Mouse (Mus musculus) G1E-ER4 (cell line): ENCODE measurements around the gene Ric8a. TPM values are rescaled to one million over a fixed set of nuclear protein-coding genes. Genes with fewer than 3 reads are reported as not detected.

Source experiments
- GATA1 ChIP-seq: IDR thresholded peaks from one replicate; pipeline ENCODE4 v1.8.0; 2012; ENCODE audit warnings: low read length, inconsistent platforms
- polyA plus RNA-seq: library from polyadenylated mRNA; stranded (reverse); fragments of >175 nt; gene quantifications from 2 replicates; pipeline ENCODE4 v1.2.3, GENCODE M21; 2012

The Ric8a gene
- polyA plus RNA-seq, 1 experiment: 39.1 TPM

DNA sequence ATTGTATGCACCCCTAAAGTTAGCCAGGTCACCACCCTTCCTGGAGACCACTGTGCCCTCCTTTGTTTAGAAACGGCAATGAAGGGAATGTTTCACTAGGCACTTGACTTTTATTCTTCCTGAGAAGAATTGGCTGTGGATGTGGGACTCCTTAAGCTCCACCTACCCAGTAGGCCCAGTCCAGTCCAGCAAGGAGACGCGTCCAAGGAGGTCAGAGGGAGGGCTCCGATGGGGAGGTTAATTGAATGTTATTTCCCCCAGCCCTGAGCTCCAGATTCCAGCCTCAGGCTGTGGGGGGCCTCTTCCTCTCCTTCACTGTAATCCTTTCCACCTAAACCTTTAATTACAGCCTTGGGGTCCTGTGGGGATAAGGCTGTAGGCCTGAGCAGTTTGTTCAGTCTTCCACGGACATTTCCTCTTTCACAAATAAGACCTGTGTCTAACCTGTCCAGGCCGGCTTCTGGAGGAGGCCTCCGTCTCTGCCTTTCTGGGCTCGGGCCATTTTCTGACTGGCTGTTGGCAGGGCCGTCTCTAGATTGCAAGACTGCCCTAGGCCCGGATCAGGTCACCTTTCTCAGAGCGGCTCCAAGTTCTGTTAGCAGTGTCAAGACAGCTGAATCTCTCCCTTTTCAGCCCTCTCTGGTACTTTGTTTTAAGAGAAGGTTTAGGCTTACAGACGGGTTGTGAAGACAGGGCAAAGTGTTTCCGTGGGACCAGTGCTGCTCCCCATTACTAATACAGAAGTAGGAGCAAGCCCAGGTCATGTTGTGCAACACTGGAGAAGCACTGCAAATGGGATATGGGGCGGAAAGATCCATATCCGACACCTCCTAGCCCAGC, 45.5 kb downstream of the Ric8a start:
- TF ChIP-seq GATA1: no peak

DNA sequence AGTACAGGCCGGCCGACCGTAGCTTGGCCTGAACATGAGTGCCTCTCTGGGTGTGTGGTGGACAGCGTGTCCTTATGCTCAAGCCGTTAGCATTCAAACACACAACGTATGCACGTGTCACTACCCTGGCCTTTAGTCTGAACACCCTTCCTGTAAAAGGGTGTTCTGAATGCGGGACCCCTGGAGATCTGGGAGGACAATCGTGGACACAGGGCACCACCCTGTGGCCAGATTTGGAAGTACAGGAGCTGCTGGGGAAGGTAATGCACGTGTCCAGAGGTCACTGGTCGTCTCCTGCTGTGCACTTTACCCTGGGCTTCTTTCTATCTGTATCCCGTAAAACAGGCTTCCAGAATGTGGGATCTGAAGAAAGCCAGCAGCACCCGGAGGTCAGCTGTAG, 46.5 kb downstream of the Ric8a start:
- TF ChIP-seq GATA1: no peak

DNA sequence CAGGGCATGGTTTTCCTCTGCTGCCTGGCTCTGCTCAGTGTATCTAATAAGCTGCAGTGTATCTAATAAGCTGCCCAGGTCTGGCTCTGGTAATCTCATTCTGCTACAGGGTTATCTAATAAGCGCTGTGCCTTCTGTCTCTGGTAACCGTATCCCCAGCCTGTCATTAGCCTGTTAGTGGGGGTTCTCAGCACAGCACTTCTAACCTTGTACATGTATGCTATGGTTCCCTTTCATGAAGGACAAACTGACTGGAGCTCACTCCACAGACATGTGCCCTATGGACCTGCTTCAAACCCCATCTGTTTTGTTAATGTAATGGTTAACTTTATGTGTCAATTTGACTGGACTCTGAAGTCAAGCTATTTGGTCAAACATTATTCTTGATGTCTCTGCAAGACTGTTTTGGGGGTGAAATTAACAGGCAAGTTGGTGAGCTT, 48.9 kb downstream of the Ric8a start:
- no peak for TF ChIP-seq GATA1

DNA sequence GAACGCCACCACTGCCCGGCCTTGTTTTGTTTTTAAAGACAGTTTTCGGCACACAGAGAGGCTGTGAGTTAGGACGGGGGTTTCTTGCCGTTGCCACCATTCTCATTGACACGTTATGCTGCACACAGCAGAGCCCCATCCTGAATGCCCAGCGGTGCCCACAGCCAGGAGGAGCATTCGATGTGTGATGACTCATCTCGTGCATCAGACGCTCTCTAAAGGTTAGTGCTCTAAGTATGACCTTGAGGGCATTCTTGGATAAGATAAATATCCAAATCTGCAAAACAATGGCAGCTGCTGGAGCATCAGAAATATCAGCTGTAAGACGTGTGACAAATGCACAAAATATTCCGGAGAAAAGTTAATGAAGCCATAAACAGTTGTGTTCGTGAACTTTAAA, 50.4 kb downstream of the Ric8a start:
- TF ChIP-seq GATA1: no peak

DNA sequence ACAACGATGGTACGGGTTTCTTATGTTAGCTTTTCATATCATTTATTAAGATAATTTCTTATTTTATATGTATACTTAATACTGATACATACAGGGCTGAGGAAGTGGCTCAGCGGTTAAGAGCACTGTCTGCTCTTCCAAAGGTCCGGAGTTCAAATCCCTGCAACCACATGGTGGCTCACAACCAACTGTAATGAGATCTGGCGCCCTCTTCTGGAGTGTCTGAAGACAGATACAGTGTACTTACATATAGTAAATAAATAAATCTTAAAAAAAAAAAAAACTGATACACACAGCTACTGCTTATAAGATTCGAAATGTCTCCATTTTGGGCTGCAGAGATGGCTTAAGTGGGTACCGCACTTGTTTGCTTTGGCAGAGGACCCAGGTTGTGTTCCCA, 50.9 kb downstream of the Ric8a start:
- TF ChIP-seq GATA1: no peak

DNA sequence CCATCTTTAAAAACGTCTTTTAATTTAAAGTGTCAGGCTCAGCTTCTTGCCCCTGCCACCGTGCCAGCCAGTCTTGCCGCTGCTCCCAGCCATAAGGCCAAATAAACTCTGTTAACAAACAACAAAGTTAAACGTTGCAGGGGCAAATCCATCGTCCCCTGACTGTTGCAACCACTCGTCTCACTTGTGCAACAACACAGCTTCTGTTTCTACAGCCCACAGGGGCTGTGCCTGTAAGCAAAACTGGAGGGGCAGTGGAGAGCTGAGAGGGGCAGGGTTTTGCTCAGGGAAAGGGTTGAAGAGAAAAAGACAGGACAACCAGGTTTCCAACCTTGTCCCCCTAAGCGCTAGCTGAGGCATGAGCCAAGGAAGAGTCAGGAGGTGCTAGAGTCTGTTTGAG, 51.4 kb downstream of the Ric8a start:
- TF ChIP-seq GATA1: no peak

DNA sequence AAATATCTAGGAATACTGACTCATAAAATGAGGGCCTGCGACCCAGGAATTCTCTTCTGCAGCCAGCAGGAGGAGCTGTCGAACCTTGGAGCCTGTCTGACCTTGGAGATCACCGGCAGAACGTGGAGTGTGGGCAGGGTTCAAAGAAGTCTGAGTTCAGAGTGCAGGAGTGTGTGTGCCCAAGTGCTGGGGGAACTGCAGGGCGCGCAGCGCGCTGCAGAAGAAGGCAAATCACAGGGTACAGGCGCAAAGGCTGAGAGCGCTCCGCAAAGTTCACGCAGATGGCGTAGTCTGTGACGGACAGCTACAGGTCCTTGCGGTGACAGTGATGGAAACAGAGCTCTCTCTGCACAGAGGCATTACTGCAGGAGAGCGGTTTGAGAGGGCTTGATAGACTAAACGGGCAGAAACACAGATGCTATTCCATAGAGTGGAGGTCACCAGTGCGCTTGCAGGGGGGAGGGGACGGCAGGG, 51.9 kb downstream of the Ric8a start:
- no peak for TF ChIP-seq GATA1

DNA sequence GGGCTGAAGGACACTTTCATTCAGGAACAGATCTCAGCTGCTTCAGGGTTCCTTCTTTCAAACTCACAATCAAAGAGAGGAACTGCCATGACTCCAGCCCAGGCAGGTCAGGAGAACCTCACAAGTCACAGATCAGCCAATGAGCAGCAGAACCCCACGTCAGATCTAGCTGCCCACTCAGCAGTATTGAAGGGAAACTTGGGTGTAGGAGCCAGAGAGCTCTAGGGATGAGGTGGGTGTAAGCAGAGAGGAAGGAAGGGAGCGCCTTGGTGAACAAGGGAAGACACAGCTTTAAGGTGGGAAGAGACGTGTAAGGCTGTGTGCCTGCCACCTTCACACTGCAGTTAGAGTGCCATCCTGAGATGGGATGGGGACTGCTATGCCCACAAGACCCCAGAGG, 55.5 kb downstream of the Ric8a start:
- no peak for TF ChIP-seq GATA1

DNA sequence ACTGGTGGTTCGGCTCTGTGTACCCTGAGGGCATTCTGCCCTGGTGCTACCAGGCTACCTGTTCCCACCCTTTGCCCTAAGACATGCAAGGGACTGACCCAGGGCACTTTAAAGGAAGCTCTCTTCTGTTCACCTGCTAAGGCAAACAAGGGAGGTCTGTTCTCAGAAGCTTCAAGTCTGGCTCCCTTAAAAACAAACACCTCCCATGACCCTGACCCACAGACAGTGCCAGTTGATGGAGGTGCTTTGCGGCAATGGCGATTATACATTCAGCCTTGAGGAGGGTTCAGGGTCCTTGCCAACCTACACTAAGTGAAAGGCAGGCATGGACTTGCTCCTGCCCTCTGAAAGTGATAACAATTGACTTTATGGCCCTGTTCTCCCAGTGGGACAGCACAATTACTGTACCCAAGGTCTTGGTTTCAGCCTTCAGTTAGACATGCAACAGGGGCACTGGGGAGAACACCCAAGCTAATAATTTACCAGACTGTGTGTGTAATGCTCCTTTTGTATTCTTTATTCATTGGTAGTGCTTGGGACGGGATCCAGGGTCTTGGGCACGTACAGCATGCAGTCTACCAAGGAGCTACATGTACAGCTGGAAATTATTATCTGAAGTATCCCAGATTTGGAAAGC, 56.2 kb downstream of the Ric8a start:
- no peak for TF ChIP-seq GATA1

Other genes with a start within 250 kb of the Ric8a start
- not detected in 2 replicates for gene Olfr61, start 228.0 kb upstream of the Ric8a start, polyA plus RNA-seq
- gene Olfr53, start 210.5 kb upstream of the Ric8a start, polyA plus RNA-seq: not detected in 2 replicates
- gene Olfr539, start 197.0 kb upstream of the Ric8a start, polyA plus RNA-seq: not detected in 2 replicates
- gene Olfr45, start 175.0 kb upstream of the Ric8a start, polyA plus RNA-seq: not detected in 2 replicates
- gene Olfr541, start 159.7 kb upstream of the Ric8a start, polyA plus RNA-seq: not detected in 2 replicates
- not detected in 2 replicates for gene Cyp2e1, start 93.2 kb upstream of the Ric8a start, polyA plus RNA-seq
- gene Syce1, start 69.1 kb upstream of the Ric8a start, polyA plus RNA-seq: not detected in 2 replicates
- gene Zfp941, start 34.8 kb upstream of the Ric8a start, polyA plus RNA-seq: not detected in 2 replicates
- not detected in 2 replicates for gene Urah, start 21.9 kb upstream of the Ric8a start, polyA plus RNA-seq
- gene Scgb1c1, start 11.4 kb upstream of the Ric8a start, polyA plus RNA-seq: not detected in 2 replicates
- 0.06 TPM in 1 of 2 replicates, not detected in the other for gene Odf3, start 9.2 kb upstream of the Ric8a start, polyA plus RNA-seq
- 0.18 and 0.99 TPM in 2 replicates for gene Gm45785, start 626 bp upstream of the Ric8a start, polyA plus RNA-seq
- gene Bet1l, start 620 bp downstream of the Ric8a start, polyA plus RNA-seq: 3.2 and 3.9 TPM in 2 replicates
- gene Psmd13, start 25.0 kb downstream of the Ric8a start, polyA plus RNA-seq: 50.0 and 92.4 TPM in 2 replicates
- 25.4 and 38.9 TPM in 2 replicates for gene Sirt3, start 25.4 kb downstream of the Ric8a start, polyA plus RNA-seq
- gene Cox8b, start 43.5 kb downstream of the Ric8a start, polyA plus RNA-seq: not detected in 2 replicates
- not detected in 2 replicates for gene Nlrp6, start 63.9 kb downstream of the Ric8a start, polyA plus RNA-seq
- gene Pgghg, start 84.4 kb downstream of the Ric8a start, polyA plus RNA-seq: 6.3 and 7.2 TPM in 2 replicates
- gene Ifitm5, start 93.3 kb downstream of the Ric8a start, polyA plus RNA-seq: 0.43 and 0.61 TPM in 2 replicates
- not detected in 2 replicates for gene Gm45717, start 99.0 kb downstream of the Ric8a start, polyA plus RNA-seq
- 234 and 285 TPM in 2 replicates for gene Ifitm2, start 99.0 kb downstream of the Ric8a start, polyA plus RNA-seq
- gene Ifitm1, start 110.3 kb downstream of the Ric8a start, polyA plus RNA-seq: 0.08 and 0.26 TPM in 2 replicates
- gene Ifitm3, start 153.8 kb downstream of the Ric8a start, polyA plus RNA-seq: not detected in 2 replicates
- gene Ifitm6, start 161.0 kb downstream of the Ric8a start, polyA plus RNA-seq: not detected in 2 replicates
- gene Gm17387, start 172.2 kb downstream of the Ric8a start, polyA plus RNA-seq: not detected in 2 replicates
- gene B4galnt4, start 204.1 kb downstream of the Ric8a start, polyA plus RNA-seq: not detected in 2 replicates
- 0.05 TPM in 1 of 2 replicates, not detected in the other for gene Pkp3, start 221.3 kb downstream of the Ric8a start, polyA plus RNA-seq
- 7.2 and 9.5 TPM in 2 replicates for gene Sigirr, start 243.6 kb downstream of the Ric8a start, polyA plus RNA-seq